Mouse (Mus musculus): Measurements from ENCODE around the gene D11Wsu47e. TPM values are rescaled to one million over a fixed set of nuclear protein-coding genes. Genes with fewer than 3 reads are reported as not detected.

Gene D11Wsu47e
- polyA plus RNA-seq, 1 experiment from 2014 or later = 19.7 TPM

- no peak within 1 kb of the TSS for H3K4me3 ChIP-seq
- no peaks in the 10 kb centered on the region for H3K36me3 ChIP-seq
- peak within 1 kb of the TSS; percentile 23; the same call in 1 of the 2 replicates for H3K4me2 ChIP-seq
- peak; percentile 41; the same call in 1 of the 2 replicates for ATAC-seq (ENCODE audit: borderline replicate concordance, extremely low read depth, low FRiP score, low TSS enrichment)
- 11% methylated on average over 11 of the region's 11 CpGs for WGBS
- H3K9ac ChIP-seq = peak within 1 kb of the TSS; percentile 17; the same call in 1 of the 2 replicates
- peak within 1 kb of the TSS; percentile 84 for H3K27ac ChIP-seq
- H3K4me1 ChIP-seq = peaks cover 22% of the 10 kb centered on the region
- no peaks in the 10 kb centered on the region for H3K9me3 ChIP-seq
- no peaks in the 10 kb centered on the region for H3K27me3 ChIP-seq
Measured at GRCm38 (mm10) chr11:113709731-113710256, 25.6 kb downstream of the D11Wsu47e start, which contains the start of gene Cpsf4l. Gene Cpsf4l (minus strand): TSS chr11:113710017.

GRCm38 (mm10) chr11:113710257-113710777 is 26.1 kb downstream of the D11Wsu47e start:
- H3K36me3 ChIP-seq = no peaks in the 10 kb centered on the region
- H3K9ac ChIP-seq = peak overlapping the region; percentile 17; the same call in 1 of the 2 replicates
- no peaks in the 10 kb centered on the region for H3K27me3 ChIP-seq
- H3K9me3 ChIP-seq = no peaks in the 10 kb centered on the region
- no peak overlapping the region for H3K4me3 ChIP-seq
- peak overlapping the region; percentile 23; the same call in 1 of the 2 replicates for H3K4me2 ChIP-seq
- H3K4me1 ChIP-seq = peaks cover 22% of the 10 kb centered on the region
- peak overlapping the region; percentile 84 for H3K27ac ChIP-seq
- WGBS = 9% methylated on average over 10 of the region's 10 CpGs
- ATAC-seq (ENCODE audit: borderline replicate concordance, extremely low read depth, low FRiP score, low TSS enrichment) = 0 out of 2 replicates have a peak, but pooled peaks have one; percentile 40

GRCm38 (mm10) chr11:113711061-113711460 is 26.8 kb downstream of the D11Wsu47e start:
- Histone ChIP-seq H3K27ac (peak overlapping the region; percentile 84; the same call in 1 of the 2 replicates), H3K4me3 (no peak overlapping the region), H3K27me3 (no peaks in the 10 kb centered on the region), H3K4me2 (no peak overlapping the region), H3K36me3 (no peaks in the 10 kb centered on the region), H3K9ac (no peak overlapping the region), H3K9me3 (no peaks in the 10 kb centered on the region), H3K4me1 (peaks cover 22% of the 10 kb centered on the region)
- no peak for ATAC-seq (ENCODE audit: borderline replicate concordance, extremely low read depth, low FRiP score, low TSS enrichment)
- WGBS = 84% methylated on average over 1 of the region's 1 CpGs

DNA sequence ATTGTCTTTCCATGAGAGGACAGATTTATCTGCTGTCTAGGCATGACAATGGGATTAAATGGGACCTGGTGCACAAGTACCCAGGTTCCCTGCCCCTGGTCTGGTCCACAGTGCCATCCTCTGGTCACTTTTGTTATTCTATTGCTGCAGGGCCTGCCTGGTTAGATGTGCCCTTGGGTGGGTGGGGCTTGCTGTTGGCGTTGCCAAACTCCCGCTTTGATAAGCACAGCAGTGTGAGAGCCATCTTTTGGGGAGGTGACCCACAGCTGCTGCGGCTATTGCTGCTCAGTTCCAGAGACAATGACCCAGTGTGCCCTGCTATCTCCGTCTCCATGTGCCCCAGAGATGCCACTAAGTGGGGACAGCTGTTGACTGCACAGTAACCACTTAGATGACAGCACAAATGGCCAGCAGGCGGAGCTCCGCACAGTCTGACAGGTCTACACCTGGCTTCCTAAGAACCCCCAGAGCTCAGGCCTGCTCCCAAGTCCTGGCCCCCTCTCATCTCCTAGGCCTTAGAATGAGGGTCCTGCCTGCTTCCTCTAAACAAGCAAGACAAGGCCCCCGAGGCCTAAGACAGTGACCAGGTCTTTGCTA is 31.0 kb downstream of the D11Wsu47e start:
- no peak overlapping the region for H3K9ac ChIP-seq
- WGBS = 60% methylated on average over 7 of the region's 7 CpGs
- H3K27ac ChIP-seq = no peak overlapping the region
- H3K9me3 ChIP-seq = no peaks in the 10 kb centered on the region
- peaks cover 18% of the 10 kb centered on the region for H3K4me1 ChIP-seq
- no peak overlapping the region for H3K4me3 ChIP-seq
- no peak overlapping the region for H3K4me2 ChIP-seq
- H3K36me3 ChIP-seq = no peaks in the 10 kb centered on the region
- H3K27me3 ChIP-seq = no peaks in the 10 kb centered on the region
- 0 out of 2 replicates have a peak, but pooled peaks have one; percentile 21 for ATAC-seq (ENCODE audit: borderline replicate concordance, extremely low read depth, low FRiP score, low TSS enrichment)

DNA sequence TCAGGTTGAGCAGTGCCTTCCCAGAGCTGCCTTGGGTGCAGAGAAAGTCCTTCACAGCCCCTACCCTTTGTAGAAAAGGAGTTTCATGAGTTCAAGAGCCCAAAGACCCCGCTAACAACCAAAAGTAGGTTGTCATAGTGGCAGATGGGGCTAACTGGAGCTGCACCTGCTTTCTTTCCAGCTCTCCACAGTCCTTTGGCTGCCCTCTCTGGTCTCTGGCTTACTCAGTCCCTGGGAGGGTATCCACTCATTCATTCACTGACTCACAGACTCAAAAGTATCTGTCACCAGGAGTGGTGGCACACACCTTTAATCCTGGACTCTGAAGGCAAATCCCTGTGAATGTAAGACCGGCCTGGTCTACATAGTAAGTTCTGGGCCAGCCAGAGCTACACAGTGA is 31.9 kb downstream of the D11Wsu47e start:
- 91% methylated on average over 2 of the region's 2 CpGs for WGBS

DNA sequence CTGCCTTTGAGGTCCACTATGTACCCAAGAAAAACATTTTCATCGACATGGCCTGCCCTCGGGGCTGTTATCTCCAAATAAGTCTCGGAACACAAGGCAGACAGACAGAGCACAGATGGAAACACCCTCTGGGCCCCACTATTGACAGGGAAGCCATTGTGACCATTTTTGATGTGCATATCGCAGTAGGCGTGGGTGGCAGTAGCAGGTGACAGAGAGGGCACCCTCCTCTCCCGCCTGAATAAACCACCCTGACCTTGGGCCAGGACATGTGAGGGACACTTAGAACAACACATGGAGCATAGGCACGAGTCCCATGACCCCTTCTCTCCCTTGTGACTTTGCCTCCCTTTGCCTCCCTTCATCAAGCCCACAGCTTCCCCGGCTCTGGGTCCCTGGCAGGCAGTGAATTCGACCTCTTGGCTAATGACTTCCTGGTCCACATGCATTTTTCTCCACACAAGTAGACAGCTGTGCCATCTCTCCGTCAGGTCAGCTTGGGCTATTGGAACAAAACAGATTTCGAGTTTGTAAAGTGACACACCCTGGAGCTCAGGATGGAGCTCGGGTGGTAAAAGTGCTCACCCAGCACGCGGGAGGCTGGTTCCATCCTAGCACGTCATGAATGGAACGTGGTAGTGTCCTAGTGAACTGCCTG is 33.7 kb downstream of the D11Wsu47e start:
- H3K4me1 ChIP-seq = 0 out of 2 replicates have a peak, but pooled peaks cover 8% of the 10 kb centered on the region
- H3K36me3 ChIP-seq = no peaks in the 10 kb centered on the region
- H3K9ac ChIP-seq = no peak overlapping the region
- no peak overlapping the region for H3K4me2 ChIP-seq
- H3K4me3 ChIP-seq = no peak overlapping the region
- no peak for ATAC-seq (ENCODE audit: borderline replicate concordance, extremely low read depth, low FRiP score, low TSS enrichment)
- no peaks in the 10 kb centered on the region for H3K9me3 ChIP-seq
- no peaks in the 10 kb centered on the region for H3K27me3 ChIP-seq
- 41% methylated on average over 16 of the region's 16 CpGs for WGBS
- H3K27ac ChIP-seq = no peak overlapping the region

More for the DNA sequence above, 31.9 kb downstream of the D11Wsu47e start:
- Histone ChIP-seq H3K4me1 (0 out of 2 replicates have a peak, but pooled peaks cover 9% of the 10 kb centered on the region), H3K4me2 (no peak overlapping the region), H3K27ac (no peak overlapping the region), H3K27me3 (no peaks in the 10 kb centered on the region), H3K36me3 (no peaks in the 10 kb centered on the region), H3K9me3 (no peaks in the 10 kb centered on the region), H3K9ac (no peak overlapping the region), H3K4me3 (no peak overlapping the region)
- ATAC-seq (ENCODE audit: borderline replicate concordance, extremely low read depth, low FRiP score, low TSS enrichment) = no peak

DNA sequence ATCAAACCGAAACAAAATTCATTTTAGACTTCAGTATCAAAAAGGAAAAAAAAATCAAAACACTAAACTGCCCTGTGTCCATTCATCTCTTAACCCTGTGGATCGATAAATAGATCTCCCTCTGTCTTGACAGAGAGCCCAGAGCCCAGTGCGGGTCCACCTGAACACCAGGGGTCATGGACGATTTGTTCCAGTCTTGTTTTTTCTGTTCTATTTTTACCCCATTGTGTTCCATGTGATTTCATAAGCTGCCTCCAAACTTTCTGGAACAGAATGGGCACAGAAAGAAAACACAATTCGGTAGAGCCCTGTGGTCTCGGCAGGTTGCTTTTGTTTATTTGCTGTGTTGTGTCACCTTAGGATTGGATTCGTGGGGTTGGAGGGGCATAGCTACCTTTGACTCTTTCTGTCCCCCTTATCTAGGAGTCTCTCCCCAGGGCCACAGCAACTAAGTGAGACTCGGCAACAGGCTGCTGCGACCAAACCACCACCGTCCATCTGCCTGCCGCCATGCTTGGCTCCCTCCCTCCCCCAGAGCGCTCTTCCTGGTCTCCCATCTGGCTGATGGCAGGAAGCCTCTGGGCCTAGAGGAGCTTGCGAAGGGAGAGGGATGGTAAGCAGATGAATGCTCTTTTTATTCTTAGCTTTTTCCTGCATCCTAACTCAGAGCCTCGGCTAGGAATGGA is 38.3 kb downstream of the D11Wsu47e start:
- no peaks in the 10 kb centered on the region for H3K9me3 ChIP-seq
- no peaks in the 10 kb centered on the region for H3K27me3 ChIP-seq
- ATAC-seq (ENCODE audit: borderline replicate concordance, extremely low read depth, low FRiP score, low TSS enrichment) = no peak
- H3K27ac ChIP-seq = no peak overlapping the region
- H3K36me3 ChIP-seq = peaks cover 23% of the 10 kb centered on the region
- H3K9ac ChIP-seq = no peak overlapping the region
- 49% methylated on average over 14 of the region's 14 CpGs for WGBS
- H3K4me2 ChIP-seq = no peak overlapping the region
- H3K4me3 ChIP-seq = no peak overlapping the region
- peaks cover 31% of the 10 kb centered on the region for H3K4me1 ChIP-seq

- no peak overlapping the region for H3K4me3 ChIP-seq
- peaks cover 51% of the 10 kb centered on the region for H3K4me1 ChIP-seq
- ATAC-seq (ENCODE audit: borderline replicate concordance, extremely low read depth, low FRiP score, low TSS enrichment) = 0 out of 2 replicates have a peak, but pooled peaks have one; percentile 9
- H3K36me3 ChIP-seq = peaks cover 42% of the 10 kb centered on the region
- no peaks in the 10 kb centered on the region for H3K27me3 ChIP-seq
- no peak overlapping the region for H3K4me2 ChIP-seq
- 77% methylated on average over 4 of the region's 4 CpGs for WGBS
- H3K27ac ChIP-seq = peak overlapping the region; percentile 33
- H3K9ac ChIP-seq = no peak overlapping the region
- H3K9me3 ChIP-seq = no peaks in the 10 kb centered on the region
Measured at GRCm38 (mm10) chr11:113725235-113726048, 41.2 kb downstream of the D11Wsu47e start.

- Histone ChIP-seq H3K9me3 (no peaks in the 10 kb centered on the region), H3K36me3 (peaks cover 42% of the 10 kb centered on the region), H3K4me3 (no peak overlapping the region), H3K4me2 (no peak overlapping the region), H3K27me3 (no peaks in the 10 kb centered on the region), H3K4me1 (peaks cover 67% of the 10 kb centered on the region), H3K9ac (no peak overlapping the region), H3K27ac (peak overlapping the region; percentile 53)
- WGBS = 65% methylated on average over 14 of the region's 14 CpGs
- ATAC-seq (ENCODE audit: borderline replicate concordance, extremely low read depth, low FRiP score, low TSS enrichment) = no peak
Measured at GRCm38 (mm10) chr11:113726994-113727888, 43.0 kb downstream of the D11Wsu47e start.

DNA sequence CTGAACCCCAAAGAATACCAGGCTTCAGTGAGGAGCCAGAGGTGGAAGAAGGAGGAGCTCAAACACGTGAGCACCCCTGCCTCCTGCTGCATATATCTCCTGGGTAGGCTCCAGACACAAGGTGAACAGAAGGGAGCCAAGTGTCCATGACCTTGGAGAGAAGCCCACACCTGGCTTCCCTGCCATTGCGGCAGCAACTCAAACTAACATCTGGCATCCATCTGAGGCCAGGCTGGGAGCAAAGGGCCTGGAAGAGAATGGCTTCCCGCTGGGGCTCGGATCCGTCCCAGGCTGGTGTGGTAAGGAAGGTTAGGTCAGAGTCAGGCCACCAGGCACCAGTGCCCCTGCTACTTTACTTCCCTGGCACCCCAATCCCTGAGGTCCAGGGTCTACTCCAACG is 43.8 kb downstream of the D11Wsu47e start:
- Histone ChIP-seq H3K27ac (0 out of 2 replicates have a peak overlapping the region, but pooled peaks have one; percentile 23), H3K4me1 (peaks cover 73% of the 10 kb centered on the region), H3K36me3 (peaks cover 42% of the 10 kb centered on the region)

More for the DNA sequence above, 43.8 kb downstream of the D11Wsu47e start:
- 57% methylated on average over 6 of the region's 6 CpGs for WGBS
- no peak overlapping the region for H3K4me2 ChIP-seq
- H3K9ac ChIP-seq = no peak overlapping the region; the same call in 1 of the 2 replicates
- no peaks in the 10 kb centered on the region for H3K27me3 ChIP-seq
- H3K9me3 ChIP-seq = no peaks in the 10 kb centered on the region
- ATAC-seq (ENCODE audit: borderline replicate concordance, extremely low read depth, low FRiP score, low TSS enrichment) = no peak
- no peak overlapping the region for H3K4me3 ChIP-seq
